Mouse (Mus musculus): ENCODE data around the gene Srgn.

Srgn gene

GRCm38 (mm10) chr10:62527351-62527750, at the start of gene Srgn:
Srgn (minus strand) TSS chr10:62527451.
- no peak for DNase-seq (ENCODE audit: low read depth, low spot score)

GRCm38 (mm10) chr10:62575001-62575400, 47.8 kb upstream of the Srgn start:
- DNase-seq (ENCODE audit: low read depth, low spot score): no peak

GRCm38 (mm10) chr10:62570126-62570871, 43.0 kb upstream of the Srgn start:
- DNase-seq (ENCODE audit: low read depth, low spot score): no peak

- DNase-seq (ENCODE audit: low read depth, low spot score): no peak
Observed at GRCm38 (mm10) chr10:62568861-62569260, 41.6 kb upstream of the Srgn start.

GRCm38 (mm10) chr10:62557736-62558135, 30.5 kb upstream of the Srgn start:
- peak; percentile 26 for DNase-seq (ENCODE audit: low read depth, low spot score)

GRCm38 (mm10) chr10:62556558-62556901, 29.3 kb upstream of the Srgn start:
- DNase-seq (ENCODE audit: low read depth, low spot score): no peak

- DNase-seq (ENCODE audit: low read depth, low spot score): no peak
Observed at GRCm38 (mm10) chr10:62555705-62556557, 28.7 kb upstream of the Srgn start.

- DNase-seq (ENCODE audit: low read depth, low spot score): no peak
Observed at GRCm38 (mm10) chr10:62553611-62554091, 26.4 kb upstream of the Srgn start.

- no peak for DNase-seq (ENCODE audit: low read depth, low spot score)
Observed at GRCm38 (mm10) chr10:62550787-62551300, 23.6 kb upstream of the Srgn start.

GRCm38 (mm10) chr10:62549523-62550166, 22.4 kb upstream of the Srgn start:
- peak; percentile 63 for DNase-seq (ENCODE audit: low read depth, low spot score)

- DNase-seq (ENCODE audit: low read depth, low spot score): no peak
Observed at GRCm38 (mm10) chr10:62546441-62546840, 19.2 kb upstream of the Srgn start.

- no peak for DNase-seq (ENCODE audit: low read depth, low spot score)
Observed at GRCm38 (mm10) chr10:62545759-62546158, 18.5 kb upstream of the Srgn start.

GRCm38 (mm10) chr10:62544316-62544715, 17.1 kb upstream of the Srgn start:
- DNase-seq (ENCODE audit: low read depth, low spot score): no peak

- DNase-seq (ENCODE audit: low read depth, low spot score): no peak
Observed at GRCm38 (mm10) chr10:62543399-62543808, 16.2 kb upstream of the Srgn start.

GRCm38 (mm10) chr10:62542928-62543327, 15.7 kb upstream of the Srgn start:
- no peak for DNase-seq (ENCODE audit: low read depth, low spot score)

- DNase-seq (ENCODE audit: low read depth, low spot score): no peak
Observed at GRCm38 (mm10) chr10:62542507-62542906, 15.3 kb upstream of the Srgn start.

- no peak for DNase-seq (ENCODE audit: low read depth, low spot score)
Observed at GRCm38 (mm10) chr10:62541499-62541898, 14.2 kb upstream of the Srgn start.

- no peak for DNase-seq (ENCODE audit: low read depth, low spot score)
Observed at GRCm38 (mm10) chr10:62540800-62541199, 13.5 kb upstream of the Srgn start.

- DNase-seq (ENCODE audit: low read depth, low spot score): no peak
Observed at GRCm38 (mm10) chr10:62534509-62534908, 7.3 kb upstream of the Srgn start.

GRCm38 (mm10) chr10:62532832-62533231, 5.6 kb upstream of the Srgn start:
- no peak for DNase-seq (ENCODE audit: low read depth, low spot score)

- DNase-seq (ENCODE audit: low read depth, low spot score): no peak
Observed at GRCm38 (mm10) chr10:62530183-62530582, 2.9 kb upstream of the Srgn start.

GRCm38 (mm10) chr10:62522346-62522950, 4.8 kb downstream of the Srgn start:
- no peak for DNase-seq (ENCODE audit: low read depth, low spot score)

Measured in c-Kit-negative CD71-positive TER-119-positive erythroid progenitor cells, embryonic 14.5 days (primary cell).